Mouse (Mus musculus): ENCODE data around the gene Kank3. TPM values are rescaled to one million over a fixed set of nuclear protein-coding genes. Genes with fewer than 3 reads are reported as not detected.

The Kank3 gene
- total and polyA plus RNA-seq, 2 experiments from 2014 or later = 19.8 to 46.2 TPM

GRCm38 (mm10) chr17:33774573-33775155 is 35.7 kb upstream of the Kank3 start:
- Histone ChIP-seq H3K4me2 (ENCODE audit: low read depth, low read length, poor library complexity, severe bottlenecking) (no peak overlapping the region), H3K4me3 (ENCODE audit: low read depth, low read length) (no peak overlapping the region), H3K27me3 (ENCODE audit: insufficient read depth, low read length) (no peaks in the 10 kb centered on the region), H3K4me1 (ENCODE audit: insufficient read depth, low read length) (no peaks in the 10 kb centered on the region), H3K27ac (ENCODE audit: low read depth, low read length) (no peak overlapping the region), H3K9me3 (ENCODE audit: low read length) (no peaks in the 10 kb centered on the region), H3K36me3 (ENCODE audit: insufficient read depth, low read length) (peaks cover 7% of the 10 kb centered on the region; the same call in 1 of the 2 replicates), H3K9ac (replicated peaks; ENCODE audit: low read length, poor library complexity, severe bottlenecking) (no peak overlapping the region)
- ATAC-seq (ENCODE audit: low FRiP score) (no peak), DNase-seq (ENCODE audit: low spot score) (no peak)
- 89% methylated on average over 8 of the region's 8 CpGs for WGBS
- no peak for TF ChIP-seq CTCF (IDR thresholded peaks at IDR 0.05)

GRCm38 (mm10) chr17:33775287-33775686 is 35.0 kb upstream of the Kank3 start:
- Histone ChIP-seq H3K9ac (replicated peaks; ENCODE audit: low read length, poor library complexity, severe bottlenecking) (no peak overlapping the region), H3K36me3 (ENCODE audit: insufficient read depth, low read length) (peaks cover 7% of the 10 kb centered on the region; the same call in 1 of the 2 replicates), H3K4me2 (ENCODE audit: low read depth, low read length, poor library complexity, severe bottlenecking) (no peak overlapping the region), H3K27ac (ENCODE audit: low read depth, low read length) (no peak overlapping the region), H3K9me3 (ENCODE audit: low read length) (no peaks in the 10 kb centered on the region), H3K27me3 (ENCODE audit: insufficient read depth, low read length) (no peaks in the 10 kb centered on the region), H3K4me1 (ENCODE audit: insufficient read depth, low read length) (no peaks in the 10 kb centered on the region), H3K4me3 (ENCODE audit: low read depth, low read length) (no peak overlapping the region)
- DNase-seq (ENCODE audit: low spot score) (no peak), ATAC-seq (ENCODE audit: low FRiP score) (no peak)
- 91% methylated on average over 4 of the region's 4 CpGs for WGBS
- TF ChIP-seq CTCF (IDR thresholded peaks at IDR 0.05) = no peak

GRCm38 (mm10) chr17:33779271-33779966 is 30.9 kb upstream of the Kank3 start:
- H3K36me3 ChIP-seq (ENCODE audit: insufficient read depth, low read length) = peaks cover 7% of the 10 kb centered on the region; the same call in 1 of the 2 replicates
- ATAC-seq (ENCODE audit: low FRiP score) (peak; percentile 75), DNase-seq (ENCODE audit: low spot score) (peak; percentile 91)
- TF ChIP-seq CTCF (IDR thresholded peaks at IDR 0.05) = no peak
- peak overlapping the region; percentile 79 for H3K4me2 ChIP-seq (ENCODE audit: low read depth, low read length, poor library complexity, severe bottlenecking)
- 59% methylated on average over 8 of the region's 9 CpGs for WGBS
- no peaks in the 10 kb centered on the region for H3K27me3 ChIP-seq (ENCODE audit: insufficient read depth, low read length)
- no peaks in the 10 kb centered on the region for H3K9me3 ChIP-seq (ENCODE audit: low read length)
- H3K9ac ChIP-seq (replicated peaks; ENCODE audit: low read length, poor library complexity, severe bottlenecking) = no peak overlapping the region
- H3K27ac ChIP-seq (ENCODE audit: low read depth, low read length) = peak overlapping the region; percentile 52; the same call in 1 of the 2 replicates
- H3K4me1 ChIP-seq (ENCODE audit: insufficient read depth, low read length) = peaks cover 9% of the 10 kb centered on the region; the same call in 1 of the 2 replicates
- no peak overlapping the region for H3K4me3 ChIP-seq (ENCODE audit: low read depth, low read length)

GRCm38 (mm10) chr17:33779967-33780295 is 30.4 kb upstream of the Kank3 start:
- 87% methylated on average over 5 of the region's 5 CpGs for WGBS

GRCm38 (mm10) chr17:33780431-33780830 is 29.9 kb upstream of the Kank3 start:
- no peak for ATAC-seq (ENCODE audit: low FRiP score)

More at GRCm38 (mm10) chr17:33779967-33780295, 30.4 kb upstream of the Kank3 start:
- no peak for DNase-seq (ENCODE audit: low spot score)
- H3K36me3 ChIP-seq (ENCODE audit: insufficient read depth, low read length) = peaks cover 7% of the 10 kb centered on the region; the same call in 1 of the 2 replicates
- TF ChIP-seq CTCF (IDR thresholded peaks at IDR 0.05) = no peak
- peak overlapping the region; percentile 52 for H3K27ac ChIP-seq (ENCODE audit: low read depth, low read length)
- no peaks in the 10 kb centered on the region for H3K9me3 ChIP-seq (ENCODE audit: low read length)
- peak overlapping the region; percentile 79 for H3K4me2 ChIP-seq (ENCODE audit: low read depth, low read length, poor library complexity, severe bottlenecking)
- H3K9ac ChIP-seq (replicated peaks; ENCODE audit: low read length, poor library complexity, severe bottlenecking) = no peak overlapping the region
- no peaks in the 10 kb centered on the region for H3K27me3 ChIP-seq (ENCODE audit: insufficient read depth, low read length)
- peaks cover 9% of the 10 kb centered on the region; the same call in 1 of the 2 replicates for H3K4me1 ChIP-seq (ENCODE audit: insufficient read depth, low read length)
- ATAC-seq (ENCODE audit: low FRiP score) = no peak
- H3K4me3 ChIP-seq (ENCODE audit: low read depth, low read length) = no peak overlapping the region

More at GRCm38 (mm10) chr17:33780431-33780830, 29.9 kb upstream of the Kank3 start:
- peaks cover 9% of the 10 kb centered on the region; the same call in 1 of the 2 replicates for H3K4me1 ChIP-seq (ENCODE audit: insufficient read depth, low read length)
- peak overlapping the region; percentile 43 for H3K4me3 ChIP-seq (ENCODE audit: low read depth, low read length)
- DNase-seq (ENCODE audit: low spot score) = no peak
- TF ChIP-seq CTCF (IDR thresholded peaks at IDR 0.05) = no peak
- H3K27ac ChIP-seq (ENCODE audit: low read depth, low read length) = peak overlapping the region; percentile 52
- H3K27me3 ChIP-seq (ENCODE audit: insufficient read depth, low read length) = no peaks in the 10 kb centered on the region
- H3K36me3 ChIP-seq (ENCODE audit: insufficient read depth, low read length) = peaks cover 4% of the 10 kb centered on the region; the same call in 1 of the 2 replicates
- 0 out of 2 replicates have a peak overlapping the region, but pooled peaks have one; percentile 55 for H3K9ac ChIP-seq (replicated peaks; ENCODE audit: low read length, poor library complexity, severe bottlenecking)
- 80% methylated on average over 5 of the region's 5 CpGs for WGBS
- H3K4me2 ChIP-seq (ENCODE audit: low read depth, low read length, poor library complexity, severe bottlenecking) = peak overlapping the region; percentile 79
- H3K9me3 ChIP-seq (ENCODE audit: low read length) = no peaks in the 10 kb centered on the region
